8 mouse cellular contexts compared by ENCODE assay signal in the genomic region with DNA sequence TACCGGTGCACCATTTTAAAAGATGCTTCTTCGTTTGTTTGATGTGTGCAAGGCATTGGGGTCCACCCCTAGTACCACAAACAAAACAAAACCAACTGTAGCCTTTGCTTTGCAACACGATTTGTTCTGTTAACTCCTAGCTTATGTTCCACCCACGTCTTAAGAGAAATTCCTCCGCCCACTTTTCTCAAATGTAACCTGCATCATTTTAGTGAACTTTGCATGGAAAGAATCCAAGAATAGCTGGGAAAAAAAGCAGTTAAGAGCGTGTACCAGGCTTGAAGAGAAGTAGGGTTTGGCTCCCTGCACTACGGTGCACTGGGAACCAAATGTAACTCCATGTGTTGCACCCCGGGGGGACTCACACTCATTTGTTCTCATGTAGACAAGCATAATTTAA. TPM values are rescaled to one million over a fixed set of nuclear protein-coding genes. Genes with fewer than 3 reads are reported as not detected.
DNase-seq lines count a peak whose midpoint lies in the region; ATAC-seq lines count a peak whose summit lies in the region.

No protein-coding gene starts in this region.

- DNase-seq in thymus, postnatal 0 days (ENCODE audit: low spot score), result peak; percentile 38
- DNase-seq in thymus, postnatal 25 days, result no peak
- DNase-seq in frontal cortex, postnatal 25 days (ENCODE audit: low spot score in 2 of 2), result no peak
- no peak for DNase-seq in frontal cortex, postnatal 14 days (ENCODE audit: low spot score in 2 of 2)
- DNase-seq in urinary bladder, postnatal 10 days (ENCODE audit: low spot score), result no peak

- peak overlapping the region; percentile 100 for H3K9ac ChIP-seq in limb, embryonic 13.5 days

- ATAC-seq in erythroblast, adult 5-6 weeks (replicated peaks; ENCODE audit: low FRiP score, poor library complexity, severe bottlenecking), result no peak
- no peak for ATAC-seq in limb, embryonic 13.5 days (ENCODE audit: low FRiP score, low read depth)

- WGBS in limb, embryonic 13.5 days, result 6% methylated on average over 8 of the region's 8 CpGs

- H3K4me1 ChIP-seq in erythroblast, embryonic 14.5 days (ENCODE audit: control insufficient read depth), result peaks cover 38% of the 10 kb centered on the region
- H3K4me1 ChIP-seq in limb, embryonic 13.5 days, result peaks cover 19% of the 10 kb centered on the region

- no peaks in the 10 kb centered on the region for H3K27me3 ChIP-seq in erythroblast, embryonic 14.5 days (ENCODE audit: control insufficient read depth)
- H3K27me3 ChIP-seq in limb, embryonic 13.5 days, result no peaks in the 10 kb centered on the region

- peaks cover 33% of the 10 kb centered on the region for H3K36me3 ChIP-seq in erythroblast, embryonic 14.5 days (ENCODE audit: control insufficient read depth)
- H3K36me3 ChIP-seq in limb, embryonic 13.5 days, result peaks cover 18% of the 10 kb centered on the region

- peak overlapping the region; percentile 81 for H3K4me2 ChIP-seq in limb, embryonic 13.5 days (replicated peaks)

- no peaks in the 10 kb centered on the region for H3K9me3 ChIP-seq in erythroblast, embryonic 14.5 days (ENCODE audit: control insufficient read depth, low read length)
- H3K9me3 ChIP-seq in limb, embryonic 13.5 days, result no peaks in the 10 kb centered on the region

- H3K4me3 ChIP-seq in erythroblast, embryonic 14.5 days (replicated peaks), result peak overlapping the region; percentile 100
- peak overlapping the region; percentile 97 for H3K4me3 ChIP-seq in limb, embryonic 13.5 days

- H3K27ac ChIP-seq in limb, embryonic 13.5 days, result peak overlapping the region; percentile 97; the same call in 1 of the 2 replicates

RNA-seq across cellular contexts. Expression of a gene that starts 1.2 kb away (rescaled TPM):
- polyA plus RNA-seq in erythroblast, embryonic 14.5 days (2012), result 0.18 and 0.29 TPM in 2 replicates
- 15.2 and 23.6 TPM in 2 replicates for total RNA-seq in erythroblast, adult 5-6 weeks (2015; ENCODE audit: low replicate concordance)
- 15.1 and 19.1 TPM in 2 replicates for total RNA-seq in erythroblast, adult 5-6 weeks (2017; ENCODE audit: low replicate concordance)
- polyA plus RNA-seq in thymus, postnatal 0 days (2015; fragmentation: Nextera tagmentation; extraction: Ambion mirVana), result 35.1 and 45.0 TPM in 2 replicates
- polyA plus RNA-seq in limb, embryonic 13.5 days (2015; fragmentation: Nextera tagmentation; extraction: Ambion mirVana), result 65.9 and 66.4 TPM in 2 replicates

RNA-seq across cellular contexts. Expression of a gene that starts 20.3 kb away (rescaled TPM):
- 0.82 and 0.99 TPM in 2 replicates for polyA plus RNA-seq in erythroblast, embryonic 14.5 days (2012)
- 10.4 and 11.5 TPM in 2 replicates for total RNA-seq in erythroblast, adult 5-6 weeks (2015; ENCODE audit: low replicate concordance)
- 4.2 and 7.0 TPM in 2 replicates for total RNA-seq in erythroblast, adult 5-6 weeks (2017; ENCODE audit: low replicate concordance)
- polyA plus RNA-seq in thymus, postnatal 0 days (2015; fragmentation: Nextera tagmentation; extraction: Ambion mirVana), result 96.5 and 98.7 TPM in 2 replicates
- 109 and 113 TPM in 2 replicates for polyA plus RNA-seq in limb, embryonic 13.5 days (2015; fragmentation: Nextera tagmentation; extraction: Ambion mirVana)

RNA-seq across cellular contexts. Expression of a gene that starts 33.1 kb away (rescaled TPM):
- 6.2 and 8.4 TPM in 2 replicates for polyA plus RNA-seq in erythroblast, embryonic 14.5 days (2012)
- 12.5 TPM in 1 of 2 replicates, not detected in the other for total RNA-seq in erythroblast, adult 5-6 weeks (2015; ENCODE audit: low replicate concordance)
- total RNA-seq in erythroblast, adult 5-6 weeks (2017; ENCODE audit: low replicate concordance), result 11.2 and 24.4 TPM in 2 replicates
- polyA plus RNA-seq in thymus, postnatal 0 days (2015; fragmentation: Nextera tagmentation; extraction: Ambion mirVana), result 56.1 and 63.8 TPM in 2 replicates
- 40.2 and 49.8 TPM in 2 replicates for polyA plus RNA-seq in limb, embryonic 13.5 days (2015; fragmentation: Nextera tagmentation; extraction: Ambion mirVana)

RNA-seq across cellular contexts. Expression of a gene that starts 59.3 kb away (rescaled TPM):
- polyA plus RNA-seq in erythroblast, embryonic 14.5 days (2012), result 1.9 and 2.0 TPM in 2 replicates
- total RNA-seq in erythroblast, adult 5-6 weeks (2015; ENCODE audit: low replicate concordance), result 32.6 and 35.4 TPM in 2 replicates
- total RNA-seq in erythroblast, adult 5-6 weeks (2017; ENCODE audit: low replicate concordance), result 36.6 and 42.2 TPM in 2 replicates
- 37.0 and 39.1 TPM in 2 replicates for polyA plus RNA-seq in thymus, postnatal 0 days (2015; fragmentation: Nextera tagmentation; extraction: Ambion mirVana)
- 38.8 and 39.9 TPM in 2 replicates for polyA plus RNA-seq in limb, embryonic 13.5 days (2015; fragmentation: Nextera tagmentation; extraction: Ambion mirVana)

Comparison
In these comparisons a context has a peak if more than half of its experiments do, and no peak if none do; other contexts are left out.
1. RNA of a gene that starts 1.2 kb away (polyA plus RNA-seq): 65.9 to 66.4 TPM in limb, embryonic 13.5 days and 35.1 to 45.0 TPM in thymus, postnatal 0 days; 0.18 to 0.29 TPM in erythroblast, embryonic 14.5 days; every median in the first group is over 10 times any median in the second.
2. RNA of a gene that starts 20.3 kb away (polyA plus RNA-seq): 109 to 113 TPM in limb, embryonic 13.5 days and 96.5 to 98.7 TPM in thymus, postnatal 0 days; 0.82 to 0.99 TPM in erythroblast, embryonic 14.5 days; every median in the first group is over 10 times any median in the second.